Mouse (Mus musculus): Measurements from ENCODE around the gene Ramp3. TPM values are rescaled to one million over a fixed set of nuclear protein-coding genes. Genes with fewer than 3 reads are reported as not detected.
"Not testable (repeated sequence)": the region's sequence is repeated elsewhere in the genome, so short reads cannot be mapped to it uniquely, and the experiment has no call there.

The Ramp3 gene
- 10 to 100 TPM in 1 of 2 experiments, 1 to 10 TPM in 1; 9.9 to 12.9 TPM for total RNA-seq (2021)
- long read RNA-seq, experiment 1, transcript Ramp3-201 (3 exons, 1,233 nt) = major isoform, 13 of 13 reads
- long read RNA-seq, experiment 1, partial matches to known transcripts = 0 of 13 reads
- long read RNA-seq, experiment 1, other reads (novel, unspliced or antisense) = 0 of 13 reads
- long read RNA-seq, experiment 2, transcript Ramp3-201 (3 exons, 1,233 nt) = major isoform, 8 of 8 reads
- long read RNA-seq, experiment 2, partial matches to known transcripts = 0 of 8 reads
- long read RNA-seq, experiment 2, other reads (novel, unspliced or antisense) = 0 of 8 reads

DNA sequence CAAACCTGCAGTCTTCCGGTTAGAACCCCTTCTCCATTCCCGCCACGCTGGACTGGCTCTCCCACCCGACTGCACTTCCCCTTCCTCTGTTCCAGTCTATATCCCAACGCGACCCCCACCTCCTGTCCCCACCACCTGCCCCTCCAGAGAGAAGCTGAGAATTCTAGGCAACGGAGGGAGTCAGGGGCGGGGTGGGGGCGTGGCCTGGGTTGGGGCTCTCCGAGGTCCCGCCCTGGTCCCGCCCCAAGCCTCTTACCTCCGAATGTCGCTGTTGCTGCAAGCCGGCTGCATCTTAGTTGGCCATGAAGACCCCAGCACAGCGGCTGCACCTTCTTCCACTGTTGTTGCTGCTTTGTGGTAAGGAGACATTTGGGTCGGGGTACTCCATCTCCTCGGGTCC, at the start of gene Ramp3:
TSS of gene Ramp3 (plus strand) at position 251 of the 400 bp plus-strand sequence.
- DNase-seq (ENCODE audit: low spot score in 2 of 2) = no peak

DNA sequence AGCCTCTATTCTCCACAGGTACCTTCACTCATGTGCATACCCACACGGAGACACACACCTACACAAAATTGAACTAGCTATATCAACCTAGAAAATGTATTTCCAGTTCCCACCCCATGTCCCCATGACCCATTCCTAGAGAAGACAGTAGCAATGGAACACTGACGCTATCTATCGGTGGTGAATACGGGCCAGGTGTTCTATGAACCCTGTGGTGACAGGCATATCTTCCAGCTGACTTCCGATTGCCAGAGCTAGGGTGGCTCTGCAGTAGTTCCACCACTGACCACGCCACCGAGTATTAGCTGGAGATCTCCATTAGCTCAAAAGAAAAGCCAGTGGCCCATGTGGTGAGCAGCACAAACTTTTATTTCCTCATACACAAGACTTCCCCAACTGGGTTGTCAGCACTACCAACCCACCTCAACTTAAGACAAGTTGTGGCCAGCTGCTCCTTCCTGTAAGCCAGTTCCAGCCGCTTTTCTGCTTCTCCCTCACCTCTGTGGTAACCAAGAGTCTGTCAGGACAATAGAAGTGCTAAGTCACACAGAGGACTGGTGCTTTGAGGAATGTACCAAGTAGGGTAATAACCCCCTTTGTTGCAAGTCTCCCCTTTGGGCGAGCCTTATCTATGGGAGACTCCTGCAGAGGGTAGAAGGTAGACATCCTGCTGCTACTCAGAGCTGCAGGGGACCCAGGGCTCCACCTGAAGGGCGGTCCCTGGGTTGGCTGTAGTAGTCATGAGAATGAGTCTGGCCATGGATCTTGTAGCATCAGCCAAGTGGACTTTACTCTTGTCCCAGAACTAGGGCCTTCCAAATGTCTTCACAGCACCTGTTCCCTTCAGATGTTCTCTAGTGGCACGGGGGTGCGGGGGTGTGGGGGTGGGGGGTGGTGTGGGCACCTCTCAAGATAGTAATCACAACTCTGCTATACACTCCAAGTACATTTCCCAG, 42.8 kb upstream of the Ramp3 start:
- no peak for DNase-seq (ENCODE audit: low spot score in 2 of 2)

DNA sequence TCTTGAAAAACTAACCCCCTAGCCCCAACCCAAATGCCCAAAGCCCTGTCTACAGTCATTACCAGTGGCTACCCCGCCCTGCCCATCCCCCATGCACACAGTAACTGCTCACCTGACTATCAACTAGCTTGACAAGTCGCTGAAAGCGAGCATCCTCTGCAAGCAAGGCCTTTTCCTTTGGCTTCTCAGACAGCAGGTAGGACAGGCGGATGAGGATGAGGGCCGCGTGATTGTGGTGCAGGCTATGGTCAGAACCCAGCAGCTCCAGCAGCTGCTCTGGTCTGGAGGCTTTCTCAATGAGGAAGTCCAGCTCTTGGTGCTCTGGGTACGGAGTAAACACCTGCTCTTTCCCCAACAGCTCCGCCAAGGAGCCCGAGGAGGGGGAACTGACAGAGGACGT, 34.6 kb upstream of the Ramp3 start:
- DNase-seq (ENCODE audit: low spot score in 2 of 2) = no peak

DNA sequence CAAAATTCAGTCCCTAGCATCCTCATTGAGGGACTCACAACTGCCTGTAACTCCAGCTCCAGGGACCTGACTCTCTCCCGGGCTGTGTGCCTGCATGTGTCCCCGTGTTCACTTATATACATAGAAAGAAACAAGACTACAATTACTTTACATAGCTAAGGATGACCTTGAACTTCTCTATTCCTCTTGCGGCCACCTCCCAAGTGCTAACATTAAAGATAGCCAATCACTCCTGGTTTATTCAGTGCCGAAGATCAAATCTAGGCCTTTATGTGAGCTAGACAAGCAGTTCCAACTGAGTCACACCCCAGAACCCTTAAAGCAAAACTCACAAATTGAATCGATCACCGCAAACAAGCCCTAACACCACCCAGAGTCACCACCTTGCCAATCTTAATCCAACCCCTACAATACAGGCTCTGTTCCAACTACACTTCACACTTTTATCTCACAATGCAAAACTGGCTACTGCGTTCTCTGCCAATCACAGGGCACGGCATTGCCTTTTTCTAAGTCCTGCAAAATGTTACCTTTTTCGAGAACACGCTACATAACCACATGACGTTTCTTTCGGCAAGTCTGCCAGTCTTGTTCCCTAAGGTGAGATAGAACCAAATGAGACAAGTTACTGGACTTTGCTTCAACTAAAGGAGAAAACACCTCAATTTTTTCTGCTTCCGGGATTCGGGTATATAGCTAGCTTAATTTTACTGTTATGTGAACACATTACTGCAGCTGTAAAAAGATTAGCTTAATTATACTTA, 33.5 kb upstream of the Ramp3 start:
- DNase-seq (ENCODE audit: low spot score in 2 of 2) = no peak

DNA sequence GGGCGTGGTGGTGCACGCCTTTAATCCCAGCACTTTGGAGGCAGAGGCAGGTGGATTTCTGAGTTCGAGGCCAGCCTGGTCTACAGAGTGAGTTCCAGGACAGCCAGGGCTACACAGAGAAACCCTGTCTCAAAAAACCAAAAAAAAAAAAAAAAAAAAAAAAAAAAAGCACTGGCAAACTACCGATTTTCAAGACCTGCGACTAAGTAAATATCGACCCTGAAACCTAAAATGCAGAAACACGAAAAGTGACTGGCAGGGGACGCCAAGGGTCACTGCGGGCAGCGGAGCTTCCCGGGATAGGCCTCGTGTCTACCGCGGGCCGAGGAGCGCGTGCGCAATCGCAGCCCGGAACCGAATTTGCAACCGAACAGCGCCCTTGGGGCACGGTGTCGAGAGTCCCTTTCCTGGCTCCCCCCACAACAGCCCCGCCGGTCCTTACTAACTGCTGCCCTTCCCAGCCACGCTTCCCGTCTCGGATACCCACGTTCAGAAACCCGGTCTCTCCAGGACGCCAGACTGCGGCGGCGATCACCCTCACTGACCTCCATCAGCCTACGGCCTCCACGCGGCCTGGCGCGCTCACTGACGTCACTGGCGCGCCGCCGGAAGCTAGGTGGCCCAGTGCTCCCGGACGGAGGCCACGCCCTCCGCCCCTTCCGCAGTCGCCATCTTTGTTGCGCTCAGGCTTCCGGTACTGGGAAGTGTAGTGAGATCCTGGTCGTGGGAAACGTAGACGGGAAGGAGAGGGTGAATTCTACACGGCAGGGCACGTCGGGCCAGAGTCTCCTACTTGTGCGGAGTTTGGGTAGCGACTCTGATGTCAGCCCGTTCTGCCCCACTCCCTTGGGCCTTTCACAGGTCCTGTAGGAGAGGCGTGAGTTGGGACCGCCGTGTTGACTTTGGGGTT, 32.6 kb upstream of the Ramp3 start, which contains the start of gene Tbrg4:
TSS of gene Tbrg4 (minus strand) at position 590 of the 910 bp plus-strand sequence.
- peak; percentile 90 to 95 for DNase-seq (ENCODE audit: low spot score in 2 of 2)

DNA sequence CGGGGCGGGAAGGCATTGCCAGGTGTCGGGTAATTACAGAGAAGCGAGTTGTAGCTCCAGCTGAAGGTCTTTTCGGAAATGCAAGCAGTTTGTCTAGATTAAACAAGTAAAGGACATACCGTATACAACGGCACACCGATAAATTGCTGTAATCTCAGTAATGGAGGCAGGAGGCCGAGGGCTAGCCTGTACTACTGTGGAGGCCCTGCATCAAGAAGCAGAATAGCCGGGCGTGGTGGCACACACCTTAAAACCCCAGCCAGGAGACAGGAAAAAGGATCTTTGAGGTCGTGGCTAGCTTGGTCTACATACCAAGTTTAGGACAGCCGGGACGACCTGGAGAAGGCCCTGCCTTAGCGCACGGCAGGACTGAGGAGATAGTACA, 31.9 kb upstream of the Ramp3 start:
- no peak for DNase-seq (ENCODE audit: low spot score in 2 of 2)

DNA sequence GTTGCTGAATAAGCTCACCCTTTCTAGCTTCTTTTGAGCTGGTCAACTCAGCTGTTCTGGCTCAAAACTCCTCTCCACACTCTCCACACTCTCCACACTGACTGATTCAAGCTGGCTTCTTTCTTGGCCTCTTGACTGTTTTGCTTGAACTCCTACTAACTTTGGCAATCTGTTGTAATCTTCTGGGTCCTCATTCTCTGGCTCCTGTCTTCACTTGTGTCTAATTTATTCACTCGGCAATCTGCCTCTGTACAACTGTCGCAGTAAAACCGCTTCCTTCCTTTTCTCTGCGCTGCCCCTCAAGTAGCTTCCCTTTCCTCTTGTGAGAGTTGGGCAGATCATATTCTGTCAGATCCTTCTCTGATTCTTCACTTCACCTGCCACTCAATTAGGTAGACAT, 30.6 kb upstream of the Ramp3 start:
- no peak for DNase-seq (ENCODE audit: low spot score in 2 of 2)

DNA sequence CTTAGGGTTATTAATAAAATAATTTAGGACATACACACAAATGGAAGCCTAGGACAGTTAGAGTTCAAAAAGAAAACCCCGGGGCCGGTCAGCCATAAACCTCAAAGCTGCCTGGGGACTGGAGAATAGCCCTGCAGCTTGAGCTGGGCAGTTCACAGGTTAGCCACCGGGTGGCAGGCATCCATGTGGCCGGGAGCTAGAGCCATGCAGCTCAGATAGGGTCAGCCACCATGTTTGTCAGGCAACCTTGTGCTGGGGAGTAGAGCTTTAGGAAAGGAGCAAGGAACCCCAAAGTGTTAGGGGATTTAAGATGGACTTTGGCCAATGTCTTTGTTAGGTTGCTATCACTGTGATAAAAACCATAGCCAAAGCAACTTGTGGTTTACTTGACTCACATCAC, 29.8 kb upstream of the Ramp3 start:
- DNase-seq (ENCODE audit: low spot score in 2 of 2) = peak in 1 of 2 experiments; percentile 22

DNA sequence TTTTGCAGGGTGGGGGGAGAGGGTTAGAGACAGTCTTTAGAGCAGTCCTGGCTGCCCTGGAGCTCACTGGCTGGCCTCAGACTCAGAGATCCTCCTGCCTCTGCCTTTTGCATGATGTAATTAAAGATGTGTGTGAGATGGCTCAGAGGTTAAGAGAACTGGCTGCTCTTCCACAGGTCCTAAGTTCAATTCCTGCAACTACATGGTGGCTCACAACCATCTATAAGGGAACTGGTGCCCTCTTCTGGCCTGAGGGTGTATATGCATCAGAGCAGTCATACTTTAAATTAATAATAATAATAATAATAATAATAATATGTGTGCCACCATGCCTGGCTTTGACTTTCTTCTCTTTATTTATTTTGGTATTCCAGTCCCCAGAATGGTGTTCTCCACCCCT, 28.7 kb upstream of the Ramp3 start:
- no peak for DNase-seq (ENCODE audit: low spot score in 2 of 2)

DNA sequence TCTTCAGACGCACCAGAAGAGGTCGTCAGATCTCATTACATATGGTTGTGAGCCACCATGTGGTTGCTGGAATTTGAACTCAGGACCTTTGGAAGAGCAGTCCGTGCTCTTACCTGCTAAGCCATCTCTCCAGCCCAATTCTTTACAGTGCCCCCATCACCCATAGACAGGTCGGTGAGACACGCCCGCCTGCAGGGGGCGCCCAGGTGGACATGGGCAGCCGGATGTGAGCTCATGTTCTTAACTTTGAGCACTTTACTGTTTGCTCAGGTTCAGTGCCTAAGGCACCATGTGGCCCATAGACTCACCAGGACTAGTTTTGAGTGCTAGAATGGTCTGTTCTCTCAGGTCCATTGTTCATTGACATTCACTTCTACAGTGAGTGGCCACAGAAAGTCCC, 22.2 kb upstream of the Ramp3 start:
- no peak for DNase-seq (ENCODE audit: low spot score in 2 of 2)

DNA sequence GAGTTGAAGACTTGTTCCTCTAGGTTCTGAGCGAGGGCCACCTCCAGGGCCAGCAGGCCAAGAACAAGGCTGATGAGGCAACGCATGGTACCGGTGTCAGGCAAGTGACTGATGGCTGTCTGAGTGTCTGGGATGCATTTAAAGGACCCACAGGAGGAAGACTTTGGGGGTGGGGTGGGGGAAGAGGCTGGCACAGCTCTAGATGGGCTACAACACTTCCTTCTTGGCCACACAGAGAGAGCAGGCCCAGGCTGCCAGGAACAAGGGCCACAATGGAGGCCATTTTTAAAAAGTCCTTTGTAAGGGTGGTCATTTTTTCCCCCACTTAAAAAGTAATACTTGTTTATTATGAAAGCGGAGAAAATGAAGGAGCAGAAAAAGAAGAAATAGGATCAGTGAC, 19.8 kb upstream of the Ramp3 start, which contains the start of gene Wap:
TSS of gene Wap (minus strand) at position 101 of the 400 bp plus-strand sequence.
- no peak for DNase-seq (ENCODE audit: low spot score in 2 of 2)

DNA sequence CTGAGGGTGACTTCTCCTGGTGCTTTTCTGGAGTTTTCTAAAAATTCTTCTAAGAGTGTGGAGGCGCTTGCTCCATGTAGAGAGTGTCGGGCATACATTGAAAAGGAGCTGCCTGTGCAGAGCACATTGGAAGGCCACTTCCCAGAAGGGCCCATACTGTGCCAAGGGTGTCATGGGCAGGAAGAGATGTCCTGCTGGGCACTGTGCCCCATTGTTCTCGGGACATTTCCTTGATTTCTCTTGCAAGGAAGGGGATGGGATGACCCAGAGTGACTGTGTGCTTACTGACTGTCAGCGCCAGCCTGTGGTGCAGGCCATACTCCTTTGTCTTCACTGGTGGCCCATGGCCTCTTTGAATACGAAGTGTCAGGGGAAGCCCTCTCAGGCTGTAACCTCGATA, 19.2 kb upstream of the Ramp3 start:
- DNase-seq (ENCODE audit: low spot score in 2 of 2) = no peak

DNA sequence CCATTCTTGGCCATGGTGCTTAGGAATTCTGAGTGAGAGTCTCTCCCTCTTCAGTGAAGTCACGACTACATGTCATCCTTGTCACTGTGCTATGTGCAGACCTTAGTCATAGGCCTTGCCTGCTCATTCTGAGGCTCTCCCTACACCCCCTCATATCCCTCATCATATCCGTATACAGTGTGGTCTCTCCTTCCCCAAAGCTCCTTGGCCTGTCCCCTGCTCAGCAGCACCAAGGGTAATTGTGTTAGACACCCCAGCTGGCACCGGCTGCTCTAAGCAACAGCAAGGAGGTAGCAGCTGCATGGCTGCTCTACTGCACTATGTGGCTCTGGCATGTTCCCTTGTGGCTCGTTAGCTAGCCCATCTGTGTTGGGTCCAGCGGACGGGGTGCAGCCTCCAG, 13.8 kb upstream of the Ramp3 start:
- no peak for DNase-seq (ENCODE audit: low spot score in 2 of 2)

DNA sequence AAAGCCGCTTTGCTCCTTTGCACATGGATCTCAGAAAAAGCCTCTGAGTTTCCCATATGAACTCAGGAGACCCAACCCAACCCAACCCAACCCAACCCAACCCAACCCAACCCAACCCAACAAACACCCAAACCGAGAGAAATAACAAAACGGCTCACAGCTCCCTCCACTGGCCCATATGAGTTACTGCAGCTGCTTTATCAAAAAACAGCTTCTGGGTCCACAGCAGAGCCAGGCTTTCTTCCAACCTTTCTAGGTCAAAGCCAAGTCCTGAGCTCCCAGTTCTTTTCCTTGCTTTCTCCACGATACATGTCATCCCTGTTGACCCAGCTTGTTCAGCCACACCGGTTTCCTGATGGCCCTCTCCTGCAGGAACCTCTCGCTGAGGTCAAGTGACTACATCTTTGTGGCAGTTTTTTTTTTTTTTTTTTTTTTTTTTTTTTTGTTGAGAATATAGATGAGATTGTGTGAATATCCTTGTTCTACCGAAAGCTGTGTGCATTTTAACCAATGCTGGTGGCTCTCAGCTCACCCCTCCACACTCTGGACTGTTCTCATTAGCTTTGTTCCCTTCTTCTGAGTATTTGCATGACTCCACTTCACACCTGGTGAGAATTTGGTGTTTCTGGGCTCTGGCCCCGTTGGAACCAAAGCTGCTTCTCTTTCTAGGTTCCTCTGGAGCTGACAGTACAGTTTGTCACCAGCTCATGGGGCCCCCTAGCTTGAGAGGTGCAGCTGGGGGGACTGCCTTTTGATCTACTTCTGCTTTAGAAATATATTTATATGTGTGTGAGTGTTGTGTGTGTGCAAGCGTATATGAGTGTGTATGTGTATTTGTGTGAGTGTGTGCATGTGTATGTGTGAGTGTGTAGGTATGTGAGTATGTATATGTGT, 10.2 kb upstream of the Ramp3 start:
- no peak for DNase-seq (ENCODE audit: low spot score in 2 of 2)

DNA sequence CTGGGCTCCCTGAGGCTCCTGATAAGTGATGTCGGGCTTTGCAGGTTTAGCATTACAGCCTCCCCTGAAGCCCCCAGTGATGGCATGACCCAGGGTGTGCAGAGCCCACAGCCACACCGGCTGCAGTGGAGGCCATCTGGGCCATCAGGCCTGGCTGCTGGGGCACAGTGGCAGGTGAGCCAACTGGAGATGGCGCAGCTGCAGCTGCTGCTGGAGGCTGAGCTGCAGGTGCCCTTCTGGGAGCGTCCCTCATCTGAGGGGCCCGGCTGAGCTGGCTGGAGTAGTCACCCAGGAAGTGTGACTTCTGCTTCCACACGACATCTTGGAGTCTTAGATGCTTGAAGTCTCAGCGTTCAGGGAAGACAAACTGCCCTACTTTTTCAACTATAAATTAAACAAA, 7.8 kb upstream of the Ramp3 start:
- no peak for DNase-seq (ENCODE audit: low spot score in 2 of 2)

DNA sequence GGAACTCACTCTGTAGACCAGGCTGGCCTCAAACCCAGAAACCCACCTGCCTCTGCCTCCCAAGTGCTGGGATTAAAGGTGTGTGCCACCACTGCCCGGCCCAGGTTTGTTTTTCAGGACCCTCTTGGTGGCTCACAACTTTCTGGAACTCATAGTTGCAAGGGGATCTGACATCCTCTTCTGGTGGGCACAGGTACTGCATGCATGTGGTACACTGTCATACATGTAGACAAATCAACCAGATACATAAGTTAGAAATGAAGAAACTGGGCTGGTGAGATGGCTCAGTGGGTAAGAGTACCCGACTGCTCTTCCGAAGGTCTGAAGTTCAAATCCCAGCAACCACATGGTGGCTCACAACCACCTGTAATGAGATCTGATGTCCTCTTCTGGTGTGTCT, 5.3 kb upstream of the Ramp3 start:
- DNase-seq (ENCODE audit: low spot score in 2 of 2) = not testable (repeated sequence)

DNA sequence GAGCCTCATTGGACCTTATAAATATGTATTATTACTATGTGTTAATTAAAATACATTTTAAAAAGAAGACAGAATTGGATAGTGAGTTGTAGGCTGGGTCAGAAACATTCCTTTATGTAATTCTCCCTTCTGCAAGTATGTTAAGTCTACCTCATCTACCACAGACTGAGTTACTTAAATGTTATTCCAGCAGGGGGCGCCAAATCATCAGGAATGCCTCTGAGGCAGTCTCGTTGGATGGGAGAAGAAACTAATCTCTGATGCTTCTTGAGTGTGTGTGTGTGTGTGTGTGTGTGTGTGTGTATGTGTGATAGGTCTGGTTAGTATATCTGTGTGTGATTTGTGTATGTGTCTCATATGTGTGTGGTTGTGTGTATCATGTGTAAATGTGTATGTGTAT, 3.4 kb upstream of the Ramp3 start:
- peak; percentile 89 to 95 for DNase-seq (ENCODE audit: low spot score in 2 of 2)

DNA sequence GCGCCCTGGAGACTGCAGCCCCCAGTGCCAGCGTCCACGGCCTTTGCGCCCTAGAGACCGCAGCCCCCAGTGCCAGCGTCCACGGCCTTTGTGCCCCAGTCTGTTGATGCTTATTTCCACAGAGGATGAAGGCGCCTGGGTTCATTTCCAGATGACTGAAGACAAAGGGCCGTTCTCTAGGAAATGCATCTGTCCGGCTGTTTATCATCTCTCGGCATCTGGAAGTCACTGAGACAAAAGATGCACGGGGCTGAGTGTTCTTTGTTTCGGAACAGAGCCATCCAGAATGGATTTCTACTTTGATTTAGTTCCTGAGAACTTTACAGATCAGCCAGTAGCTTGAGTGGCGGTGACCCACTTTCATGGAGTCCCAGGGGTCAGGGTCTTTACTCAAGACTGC, 2.9 kb downstream of the Ramp3 start:
- DNase-seq (ENCODE audit: low spot score in 2 of 2) = no peak

DNA sequence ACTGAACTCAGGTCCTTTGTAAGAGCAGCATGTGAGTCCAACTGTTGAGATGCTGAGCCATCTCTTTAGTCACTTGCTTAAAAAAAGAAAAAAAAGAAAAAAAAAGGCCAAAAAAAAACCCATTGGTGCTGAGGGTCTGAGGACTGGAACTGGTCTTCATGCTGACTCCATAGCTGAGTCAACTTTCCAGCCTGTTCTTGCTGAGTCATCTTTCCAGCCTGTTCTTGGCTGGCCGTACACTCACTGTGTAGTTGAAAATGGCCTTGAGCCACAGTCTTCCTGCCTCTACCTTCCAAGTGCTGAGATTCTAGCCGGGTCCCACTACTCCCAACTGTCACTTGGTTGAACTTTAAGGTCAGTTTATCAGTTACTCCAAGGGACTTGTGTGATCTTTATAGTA, 8.3 kb downstream of the Ramp3 start:
- no peak for DNase-seq (ENCODE audit: low spot score in 2 of 2)
